Mouse (Mus musculus) intestine, postnatal 0 days (tissue): ENCODE measurements around the gene Ctf2. TPM values are rescaled to one million over a fixed set of nuclear protein-coding genes. Genes with fewer than 3 reads are reported as not detected.

Experiments used
- ATAC-seq: fragments of 200-750 bp; cut with Nextera tagmentation; 2 replicates; pipeline ENCODE4 v1.8.0; 2017; ENCODE audit warnings: mild to moderate bottlenecking, moderate TSS enrichment, moderate library complexity
- H3K27ac ChIP-seq: fragments of 300-500 bp; sonication (generic); 2 replicates; pipeline ENCODE4 v1.5.1; 2014; ENCODE audit warnings: mild to moderate bottlenecking, low read depth, low read length, moderate library complexity
- H3K27me3 ChIP-seq: fragments of 300-500 bp; sonication (generic); replicated peaks from 2 replicates; pipeline ENCODE4 v1.6.1; 2014; ENCODE audit warnings: low read length, mixed read lengths; ENCODE audit not compliant: control insufficient read depth, insufficient read depth
- H3K36me3 ChIP-seq: fragments of 300-500 bp; sonication (generic); 2 replicates; pipeline ENCODE4 v1.6.1; 2014; ENCODE audit warnings: mild to moderate bottlenecking, moderate library complexity; ENCODE audit not compliant: control insufficient read depth, insufficient read depth
- H3K4me1 ChIP-seq: fragments of 300-500 bp; sonication (generic); replicated peaks from 2 replicates; pipeline ENCODE4 v1.6.1; 2014; ENCODE audit warnings: antibody characterized with exemption, low read length, mixed read lengths; ENCODE audit not compliant: control insufficient read depth, insufficient read depth
- H3K4me2 ChIP-seq: fragments of 300-500 bp; sonication (generic); replicated peaks from 2 replicates; pipeline ENCODE4 v1.6.1; 2014; ENCODE audit warnings: low read depth, mild to moderate bottlenecking, moderate library complexity
- H3K4me3 ChIP-seq: fragments of 300-500 bp; sonication (generic); 2 replicates; pipeline ENCODE4 v1.5.1; 2014; ENCODE audit warnings: low read depth, low read length
- H3K9ac ChIP-seq: fragments of 300-500 bp; sonication (generic); 2 replicates; pipeline ENCODE4 v1.6.1; 2014; ENCODE audit warnings: mild to moderate bottlenecking, low read depth, low read length
- H3K9me3 ChIP-seq: fragments of 300-500 bp; sonication (generic); 2 replicates; pipeline ENCODE4 v1.6.1; 2016; ENCODE audit warnings: mixed run types; ENCODE audit not compliant: control insufficient read depth
- CTCF ChIP-seq: sonication (generic); IDR thresholded peaks from 2 replicates; pipeline ENCODE4 v1.5.1; 2016; ENCODE audit warnings: low read depth, mild to moderate bottlenecking, control low read depth, antibody characterized with exemption, moderate library complexity
- WGBS: fragments of 180-500 bp; shearing (Covaris S2); extraction: QIAGEN DNeasy Blood & Tissue Kit; methylation state at CpG from one replicate; pipeline ENCODE4 v1.1.7; 2014; 5-methylcytosine and 5-hydroxymethylcytosine counted together
- polyA plus RNA-seq: library from polyadenylated mRNA; unstranded; fragments of >200 nt; fragmentation: Nextera tagmentation; extraction: Ambion mirVana; gene quantifications from 2 replicates; pipeline ENCODE4 v1.2.1, GENCODE M21; 2015

Ctf2 gene
- polyA plus RNA-seq, 1 experiment from 2014 or later: not detected

DNA sequence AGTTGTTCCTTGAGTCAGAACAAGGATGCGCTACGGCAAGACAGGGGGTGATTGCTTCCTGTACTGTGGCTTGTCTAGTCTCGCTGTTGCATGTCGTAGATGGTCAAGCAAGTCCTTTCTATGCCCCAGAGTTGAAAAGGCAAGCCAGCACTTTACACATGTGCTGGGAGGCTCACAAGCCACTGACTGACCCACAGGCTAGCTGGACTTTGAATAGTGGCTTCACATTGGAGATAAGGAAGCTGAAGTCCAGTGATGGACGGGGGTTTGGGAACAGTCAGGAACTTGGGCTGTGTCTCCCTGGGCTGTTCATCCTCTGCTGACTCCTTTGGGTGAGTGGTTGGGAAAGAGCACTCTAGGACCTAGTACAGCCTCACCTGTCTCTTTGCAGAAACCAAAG, 19.7 kb upstream of the Ctf2 start:
- Histone ChIP-seq H3K4me1 (no peaks in the 10 kb centered on the region), H3K9me3 (no peaks in the 10 kb centered on the region), H3K27ac (no peak overlapping the region), H3K4me2 (no peak overlapping the region), H3K27me3 (no peaks in the 10 kb centered on the region), H3K36me3 (peaks cover 77% of the 10 kb centered on the region), H3K9ac (no peak overlapping the region), H3K4me3 (no peak overlapping the region)
- WGBS: 86% methylated on average over 5 of the region's 5 CpGs
- no peak for ATAC-seq
- no peak for TF ChIP-seq CTCF

DNA sequence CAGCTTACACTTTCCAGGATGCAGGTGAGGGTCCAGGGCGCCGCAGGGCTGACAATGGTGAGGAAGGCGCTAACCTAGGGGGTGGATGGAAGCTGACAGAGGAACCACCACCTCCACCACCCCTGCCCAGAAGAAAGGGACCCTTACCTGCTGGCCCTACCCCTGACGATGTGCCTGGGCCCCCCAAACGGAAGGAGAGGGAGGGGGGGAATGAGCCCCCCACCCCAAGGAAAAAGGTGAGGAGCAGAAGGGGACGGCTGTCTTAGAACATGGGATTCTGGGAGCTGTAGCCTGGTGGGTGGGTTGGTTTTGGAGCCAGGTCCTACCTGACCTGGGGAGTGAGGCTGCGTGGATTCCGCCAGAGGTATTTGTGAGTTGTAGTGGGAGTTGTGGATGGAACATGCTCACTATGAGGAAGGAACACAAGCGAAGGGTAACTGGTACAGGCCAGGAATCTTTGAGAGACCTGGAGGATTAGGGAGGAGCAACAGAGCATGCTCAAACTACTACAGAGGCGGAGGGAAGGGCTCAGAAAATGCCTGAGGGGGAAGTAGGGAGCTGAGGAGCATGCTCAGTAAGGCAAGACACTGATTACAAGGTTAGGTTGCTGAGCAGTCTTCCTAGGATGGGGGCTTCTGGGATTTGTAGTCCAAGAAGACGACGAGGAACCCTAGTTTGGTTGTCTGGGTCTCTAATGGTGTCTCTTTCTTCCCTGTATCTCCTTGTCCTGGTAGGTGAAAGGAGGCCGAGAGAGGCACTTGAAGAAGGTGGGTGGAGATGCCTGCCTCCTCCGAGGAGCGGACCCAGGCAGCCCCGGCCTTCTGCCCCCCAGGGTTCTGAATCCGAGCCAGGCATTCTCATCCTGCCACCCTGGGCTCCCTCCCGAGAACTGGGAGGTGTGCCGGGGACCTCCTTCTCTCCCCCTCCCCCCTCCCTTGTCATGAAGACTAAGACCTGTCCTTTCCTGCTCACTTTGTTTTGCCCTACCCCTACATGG, 18.5 kb upstream of the Ctf2 start:
- peaks cover 72% of the 10 kb centered on the region for H3K36me3 ChIP-seq
- no peaks in the 10 kb centered on the region for H3K9me3 ChIP-seq
- no peaks in the 10 kb centered on the region for H3K27me3 ChIP-seq
- H3K4me2 ChIP-seq: no peak overlapping the region
- H3K4me3 ChIP-seq: no peak overlapping the region
- no peak overlapping the region for H3K27ac ChIP-seq
- ATAC-seq: no peak
- H3K4me1 ChIP-seq: no peaks in the 10 kb centered on the region
- no peak overlapping the region for H3K9ac ChIP-seq
- 88% methylated on average over 19 of the region's 19 CpGs for WGBS
- TF ChIP-seq CTCF: no peak

DNA sequence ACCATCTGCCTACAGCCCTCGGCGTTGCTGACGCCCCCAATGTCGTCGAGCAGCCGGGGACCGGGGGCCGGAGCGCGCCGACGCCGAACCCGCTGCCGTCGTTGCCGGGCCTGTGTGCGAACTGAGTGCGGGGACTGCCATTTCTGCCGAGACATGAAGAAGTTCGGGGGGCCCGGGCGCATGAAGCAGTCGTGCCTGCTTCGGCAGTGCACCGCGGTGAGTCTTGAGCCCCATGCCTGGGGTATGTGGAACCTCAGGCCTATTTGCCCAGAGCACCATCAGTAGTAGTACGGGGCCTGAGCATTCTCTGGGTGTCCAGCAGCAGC, 16.2 kb upstream of the Ctf2 start:
- no peak for TF ChIP-seq CTCF
- Histone ChIP-seq H3K9ac (no peak overlapping the region), H3K4me1 (0 out of 2 replicates have a peak, but pooled peaks cover 2% of the 10 kb centered on the region), H3K27me3 (no peaks in the 10 kb centered on the region), H3K9me3 (no peaks in the 10 kb centered on the region), H3K36me3 (peaks cover 52% of the 10 kb centered on the region), H3K27ac (no peak overlapping the region), H3K4me2 (no peak overlapping the region), H3K4me3 (no peak overlapping the region)
- 90% methylated on average over 28 of the region's 28 CpGs for WGBS
- no peak for ATAC-seq

DNA sequence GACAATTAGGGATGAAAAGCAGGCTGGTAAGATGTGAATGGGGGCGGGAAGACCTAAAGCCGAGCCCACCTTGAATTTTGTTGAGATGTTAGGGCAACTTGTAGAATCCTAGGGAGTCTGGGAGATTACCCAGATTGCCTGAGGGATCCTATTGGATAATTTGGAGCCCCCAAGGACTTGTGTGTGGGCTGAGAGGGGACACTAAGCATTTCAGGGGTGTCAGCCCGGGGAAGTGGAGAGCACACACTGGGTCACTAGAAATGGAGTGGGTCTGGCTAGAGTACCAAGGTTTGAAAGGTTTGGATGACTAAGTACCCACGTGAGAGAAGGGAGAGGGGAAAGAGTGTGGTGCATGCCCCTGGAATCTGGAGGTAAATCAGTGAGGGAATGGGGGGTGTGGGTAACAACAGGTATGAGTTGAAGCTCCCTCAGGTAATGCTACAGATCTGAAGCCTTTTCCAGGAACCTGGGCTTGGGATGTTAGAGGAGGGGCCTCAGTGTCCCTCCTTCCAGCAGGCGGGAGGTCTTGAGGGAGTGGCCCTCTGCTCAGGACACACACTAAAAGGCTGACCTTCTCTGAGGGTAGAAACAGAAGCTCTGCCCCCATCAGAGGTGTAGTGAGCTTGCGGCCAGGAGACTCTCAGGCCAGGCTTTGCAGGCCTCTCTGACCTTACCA, 15.7 kb upstream of the Ctf2 start:
- Histone ChIP-seq H3K9me3 (no peaks in the 10 kb centered on the region), H3K36me3 (peaks cover 47% of the 10 kb centered on the region), H3K4me2 (peak overlapping the region; percentile 99), H3K27ac (no peak overlapping the region), H3K9ac (no peak overlapping the region), H3K4me1 (0 out of 2 replicates have a peak, but pooled peaks cover 2% of the 10 kb centered on the region), H3K4me3 (peak overlapping the region; percentile 67; the same call in 1 of the 2 replicates), H3K27me3 (no peaks in the 10 kb centered on the region)
- no peak for ATAC-seq
- WGBS: 41% methylated on average over 6 of the region's 6 CpGs
- TF ChIP-seq CTCF: no peak

DNA sequence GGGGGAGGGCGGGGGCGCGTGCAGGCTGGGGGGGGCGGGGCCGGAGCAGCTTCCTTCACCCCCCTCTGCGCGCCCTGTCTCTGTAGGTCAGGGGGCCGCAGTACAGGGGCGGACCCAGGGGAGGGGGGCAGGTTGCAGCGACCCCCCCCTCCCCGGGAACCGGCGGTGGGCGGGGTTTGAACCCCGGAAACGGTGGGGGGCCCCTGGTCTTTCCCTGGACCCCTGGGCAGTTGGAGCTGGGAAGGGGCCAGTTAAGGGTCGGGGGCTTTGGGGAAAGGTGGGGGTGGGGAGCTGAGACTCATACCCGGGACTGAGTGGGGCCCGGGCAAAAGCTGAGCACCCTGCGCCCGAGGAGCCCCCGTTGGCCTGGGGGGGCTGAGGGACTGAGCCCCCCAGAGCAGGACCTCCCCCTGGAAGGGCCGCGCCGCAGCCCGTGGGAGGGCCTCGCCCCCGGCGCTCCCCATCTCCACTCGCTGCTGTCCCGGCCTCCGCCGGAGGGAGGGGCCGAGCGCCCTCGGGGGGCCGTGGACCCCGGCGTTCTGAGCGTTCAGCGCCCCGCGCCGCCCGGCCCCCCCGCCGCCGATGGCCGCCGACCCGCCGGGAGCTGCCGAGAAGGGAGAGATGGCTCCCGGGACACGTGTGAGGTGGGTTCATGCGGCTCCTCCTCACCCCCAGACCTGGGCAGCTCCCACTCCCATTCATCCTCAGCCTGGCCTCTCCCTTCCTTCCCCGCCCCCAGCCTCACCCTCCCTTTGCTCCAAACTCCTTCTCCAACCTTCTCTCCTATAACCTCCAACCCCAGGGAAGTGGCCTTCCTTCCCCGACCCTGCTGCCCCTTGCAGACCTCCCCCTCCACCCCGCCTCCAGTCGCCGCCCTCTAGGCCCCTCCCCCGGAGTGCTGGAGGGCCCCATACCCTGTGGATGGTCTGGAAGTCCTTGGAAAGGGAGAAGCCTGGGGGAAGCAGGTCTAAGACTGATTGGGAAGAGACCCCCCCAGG, 14.8 kb upstream of the Ctf2 start:
- H3K9me3 ChIP-seq: no peaks in the 10 kb centered on the region
- H3K4me3 ChIP-seq: peak overlapping the region; percentile 67
- H3K9ac ChIP-seq: peak overlapping the region; percentile 56
- H3K36me3 ChIP-seq: peaks cover 38% of the 10 kb centered on the region
- peak overlapping the region; percentile 99 for H3K4me2 ChIP-seq
- no peaks in the 10 kb centered on the region for H3K27me3 ChIP-seq
- ATAC-seq: no peak
- no peak for TF ChIP-seq CTCF
- 1% methylated on average over 34 of the region's 62 CpGs for WGBS
- no peak overlapping the region for H3K27ac ChIP-seq
- H3K4me1 ChIP-seq: 0 out of 2 replicates have a peak, but pooled peaks cover 2% of the 10 kb centered on the region
